Mouse (Mus musculus): ENCODE data around the gene Ahcy. TPM values are rescaled to one million over a fixed set of nuclear protein-coding genes. Genes with fewer than 3 reads are reported as not detected.
"Not testable (repeated sequence)": the region's sequence is repeated elsewhere in the genome, so short reads cannot be mapped to it uniquely, and the experiment has no call there.

Ahcy gene
- polyA plus RNA-seq, 1 experiment from 2014 or later: 63.1 TPM

GRCm38 (mm10) chr2:155073347-155073746 lies 950 bp downstream of the Ahcy start:
- WGBS (ENCODE audit: insufficient replicate concordance): 15% methylated on average over 3 of the region's 3 CpGs
- ATAC-seq (ENCODE audit: low read depth) (no peak), DNase-seq (no peak)
- H3K4me3 ChIP-seq (replicated peaks): peak overlapping the region; percentile 81
- peak overlapping the region; percentile 90 for H3K4me2 ChIP-seq
- H3K9me3 ChIP-seq (replicated peaks): no peaks in the 10 kb centered on the region
- peaks cover 11% of the 10 kb centered on the region for H3K36me3 ChIP-seq
- no peaks in the 10 kb centered on the region for H3K27me3 ChIP-seq
- peak overlapping the region; percentile 87 for H3K27ac ChIP-seq
- peak overlapping the region; percentile 93 for H3K9ac ChIP-seq
- peaks cover 53% of the 10 kb centered on the region for H3K4me1 ChIP-seq (replicated peaks)

- Histone ChIP-seq H3K4me3 (replicated peaks) (peak overlapping the region; percentile 81), H3K4me1 (replicated peaks) (peaks cover 53% of the 10 kb centered on the region), H3K27me3 (no peaks in the 10 kb centered on the region), H3K9ac (peak overlapping the region; percentile 93), H3K9me3 (replicated peaks) (no peaks in the 10 kb centered on the region), H3K36me3 (peaks cover 19% of the 10 kb centered on the region), H3K4me2 (peak overlapping the region; percentile 90), H3K27ac (no peak overlapping the region)
- DNase-seq (no peak), ATAC-seq (ENCODE audit: low read depth) (no peak)
- WGBS (ENCODE audit: insufficient replicate concordance): 65% methylated on average over 8 of the region's 8 CpGs
Measured at GRCm38 (mm10) chr2:155072353-155073145, 1.7 kb downstream of the Ahcy start.

- H3K9ac ChIP-seq: no peak overlapping the region
- WGBS (ENCODE audit: insufficient replicate concordance): 80% methylated on average over 9 of the region's 9 CpGs
- peaks cover 34% of the 10 kb centered on the region for H3K36me3 ChIP-seq
- no peak for DNase-seq
- no peaks in the 10 kb centered on the region for H3K27me3 ChIP-seq
- H3K9me3 ChIP-seq (replicated peaks): no peaks in the 10 kb centered on the region
- no peak overlapping the region for H3K4me3 ChIP-seq (replicated peaks)
- ATAC-seq (ENCODE audit: low read depth): no peak
- peaks cover 53% of the 10 kb centered on the region for H3K4me1 ChIP-seq (replicated peaks)
- H3K4me2 ChIP-seq: no peak overlapping the region
- H3K27ac ChIP-seq: no peak overlapping the region
Measured at GRCm38 (mm10) chr2:155071027-155071426, 3.3 kb downstream of the Ahcy start.

- no peaks in the 10 kb centered on the region for H3K9me3 ChIP-seq (replicated peaks)
- ATAC-seq (ENCODE audit: low read depth) (no peak), DNase-seq (no peak)
- H3K27ac ChIP-seq: no peak overlapping the region
- peaks cover 28% of the 10 kb centered on the region for H3K36me3 ChIP-seq
- H3K4me2 ChIP-seq: no peak overlapping the region
- no peak overlapping the region for H3K9ac ChIP-seq
- H3K27me3 ChIP-seq: no peaks in the 10 kb centered on the region
- no peak overlapping the region for H3K4me3 ChIP-seq (replicated peaks)
- WGBS (ENCODE audit: insufficient replicate concordance): 44% methylated on average over 1 of the region's 1 CpGs
- peaks cover 11% of the 10 kb centered on the region for H3K4me1 ChIP-seq (replicated peaks)
Measured at GRCm38 (mm10) chr2:155057361-155057760, 16.9 kb downstream of the Ahcy start.

- no peak for ATAC-seq (ENCODE audit: low read depth)
- Histone ChIP-seq H3K4me1 (replicated peaks) (peaks cover 23% of the 10 kb centered on the region), H3K27ac (no peak overlapping the region), H3K27me3 (no peaks in the 10 kb centered on the region), H3K4me2 (no peak overlapping the region), H3K9me3 (replicated peaks) (no peaks in the 10 kb centered on the region), H3K4me3 (replicated peaks) (no peak overlapping the region), H3K9ac (no peak overlapping the region), H3K36me3 (peaks cover 15% of the 10 kb centered on the region)
- DNase-seq: no peak
- 55% methylated on average over 5 of the region's 5 CpGs for WGBS (ENCODE audit: insufficient replicate concordance)
Measured at GRCm38 (mm10) chr2:155056076-155056578, 18.2 kb downstream of the Ahcy start.

- 75% methylated on average over 3 of the region's 3 CpGs for WGBS (ENCODE audit: insufficient replicate concordance)
- Histone ChIP-seq H3K27ac (no peak overlapping the region), H3K4me2 (no peak overlapping the region), H3K4me3 (replicated peaks) (no peak overlapping the region), H3K36me3 (peaks cover 8% of the 10 kb centered on the region), H3K4me1 (replicated peaks) (peaks cover 31% of the 10 kb centered on the region), H3K27me3 (no peaks in the 10 kb centered on the region), H3K9ac (no peak overlapping the region), H3K9me3 (replicated peaks) (no peaks in the 10 kb centered on the region)
- no peak for ATAC-seq (ENCODE audit: low read depth)
- DNase-seq: no peak
Measured at GRCm38 (mm10) chr2:155054672-155055071, 19.6 kb downstream of the Ahcy start.

- H3K4me2 ChIP-seq; H3K27me3 ChIP-seq; H3K9me3 ChIP-seq (replicated peaks); H3K27ac ChIP-seq; DNase-seq; ATAC-seq (ENCODE audit: low read depth); H3K9ac ChIP-seq; H3K4me3 ChIP-seq (replicated peaks); H3K36me3 ChIP-seq: not testable (repeated sequence)
- WGBS (ENCODE audit: insufficient replicate concordance): 68% methylated on average over 8 of the region's 8 CpGs
- H3K4me1 ChIP-seq (replicated peaks): peaks cover 31% of the 10 kb centered on the region
Measured at GRCm38 (mm10) chr2:155053512-155053911, 20.8 kb downstream of the Ahcy start.

- no peak overlapping the region for H3K4me3 ChIP-seq (replicated peaks)
- no peaks in the 10 kb centered on the region for H3K36me3 ChIP-seq
- no peak for DNase-seq
- 65% methylated on average over 2 of the region's 2 CpGs for WGBS (ENCODE audit: insufficient replicate concordance)
- H3K4me1 ChIP-seq (replicated peaks): peaks cover 31% of the 10 kb centered on the region
- H3K9ac ChIP-seq: no peak overlapping the region; the same call in 1 of the 2 replicates
- ATAC-seq (ENCODE audit: low read depth): no peak
- no peak overlapping the region for H3K4me2 ChIP-seq
- no peaks in the 10 kb centered on the region for H3K9me3 ChIP-seq (replicated peaks)
- H3K27me3 ChIP-seq: no peaks in the 10 kb centered on the region
- peak overlapping the region; percentile 40; the same call in 1 of the 2 replicates for H3K27ac ChIP-seq
Measured at GRCm38 (mm10) chr2:155052681-155053080, 21.6 kb downstream of the Ahcy start.

- Histone ChIP-seq H3K27ac (peak overlapping the region; percentile 70; the same call in 1 of the 2 replicates), H3K4me3 (replicated peaks) (peak overlapping the region; percentile 67), H3K4me2 (peak overlapping the region; percentile 91), H3K9me3 (replicated peaks) (no peaks in the 10 kb centered on the region), H3K9ac (peak overlapping the region; percentile 76), H3K27me3 (0 out of 2 replicates have a peak, but pooled peaks cover 2% of the 10 kb centered on the region), H3K4me1 (replicated peaks) (peaks cover 31% of the 10 kb centered on the region), H3K36me3 (no peaks in the 10 kb centered on the region)
- DNase-seq: no peak
- ATAC-seq (ENCODE audit: low read depth): no peak
- 22% methylated on average over 9 of the region's 9 CpGs for WGBS (ENCODE audit: insufficient replicate concordance)
Measured at GRCm38 (mm10) chr2:155051622-155052351, 22.5 kb downstream of the Ahcy start.

- no peaks in the 10 kb centered on the region for H3K36me3 ChIP-seq
- DNase-seq: peak; percentile 88
- peak overlapping the region; percentile 86 for H3K9ac ChIP-seq
- ATAC-seq (ENCODE audit: low read depth): peak; percentile 92
- 2% methylated on average over 45 of the region's 45 CpGs for WGBS (ENCODE audit: insufficient replicate concordance)
- peaks cover 27% of the 10 kb centered on the region for H3K4me1 ChIP-seq (replicated peaks)
- peak overlapping the region; percentile 82 for H3K27ac ChIP-seq
- peak overlapping the region; percentile 91 for H3K4me2 ChIP-seq
- no peaks in the 10 kb centered on the region for H3K9me3 ChIP-seq (replicated peaks)
- H3K4me3 ChIP-seq (replicated peaks): peak overlapping the region; percentile 67
- 0 out of 2 replicates have a peak, but pooled peaks cover 2% of the 10 kb centered on the region for H3K27me3 ChIP-seq
Measured at GRCm38 (mm10) chr2:155050504-155051236, 23.6 kb downstream of the Ahcy start.

- H3K9ac ChIP-seq: peak overlapping the region; percentile 86
- no peak for DNase-seq
- H3K4me2 ChIP-seq: peak overlapping the region; percentile 91
- H3K9me3 ChIP-seq (replicated peaks): no peaks in the 10 kb centered on the region
- H3K27me3 ChIP-seq: 0 out of 2 replicates have a peak, but pooled peaks cover 2% of the 10 kb centered on the region
- peaks cover 26% of the 10 kb centered on the region for H3K4me1 ChIP-seq (replicated peaks)
- H3K27ac ChIP-seq: peak overlapping the region; percentile 82
- no peaks in the 10 kb centered on the region for H3K36me3 ChIP-seq
- WGBS (ENCODE audit: insufficient replicate concordance): 33% methylated on average over 5 of the region's 5 CpGs
- peak; percentile 16 for ATAC-seq (ENCODE audit: low read depth)
- H3K4me3 ChIP-seq (replicated peaks): peak overlapping the region; percentile 67
Measured at GRCm38 (mm10) chr2:155050108-155050503, 24.2 kb downstream of the Ahcy start.

All from liver, embryonic 13.5 days (tissue).